Mouse (Mus musculus) C2C12 (cell line): ENCODE data around the gene Serpina3g. TPM values are rescaled to one million over a fixed set of nuclear protein-coding genes. Genes with fewer than 3 reads are reported as not detected.
"Not testable (repeated sequence)": the region's sequence is repeated elsewhere in the genome, so short reads cannot be mapped to it uniquely, and the experiment has no call there.

ENCODE experiments used
- H3K27me3 ChIP-seq: one replicate; pipeline ENCODE4 v1.6.1; 2011; ENCODE audit not compliant: control insufficient read depth, insufficient read depth, insufficient read length
- H3K36me3 ChIP-seq: one replicate; pipeline ENCODE4 v1.6.1; 2011; ENCODE audit not compliant: control insufficient read depth, insufficient read depth
- H3K4me3 ChIP-seq: one replicate; pipeline ENCODE4 v1.5.1; 2011; ENCODE audit warnings: mild to moderate bottlenecking, control low read depth; ENCODE audit not compliant: poor library complexity, insufficient read depth, severe bottlenecking
- H3K79me2 ChIP-seq: one replicate; pipeline ENCODE4 v1.6.1; 2011; ENCODE audit not compliant: control insufficient read depth, insufficient read depth
- H3K79me3 ChIP-seq: one replicate; pipeline ENCODE4 v1.6.1; 2011; ENCODE audit warnings: low read depth, control low read depth
- H3ac ChIP-seq: one replicate; pipeline ENCODE3; 2011; ENCODE audit warnings: low read depth; ENCODE audit not compliant: control insufficient read depth, insufficient read length
- CEBPB ChIP-seq: IDR thresholded peaks from one replicate; pipeline ENCODE4 v1.6.1; 2011; ENCODE audit warnings: low read depth, mild to moderate bottlenecking, control low read depth, moderate library complexity
- CTCF ChIP-seq: IDR thresholded peaks from one replicate; pipeline ENCODE4 v1.5.1; 2011; ENCODE audit not compliant: control insufficient read depth, insufficient read depth, insufficient read length
- FOSL1 ChIP-seq: IDR thresholded peaks from one replicate; pipeline ENCODE4 v1.8.0; 2011; ENCODE audit warnings: mild to moderate bottlenecking, low read length; ENCODE audit not compliant: poor library complexity, insufficient read depth, severe bottlenecking
- MAX ChIP-seq: IDR thresholded peaks from one replicate; pipeline ENCODE4 v1.6.1; 2011; ENCODE audit warnings: mild to moderate bottlenecking, control low read depth
- MYOD1 ChIP-seq: IDR thresholded peaks from one replicate; pipeline ENCODE4 v1.6.1; 2011; ENCODE audit warnings: low read depth; ENCODE audit not compliant: control insufficient read depth, insufficient read length
- MYOG ChIP-seq: IDR thresholded peaks from one replicate; pipeline ENCODE4 v1.6.1; 2011; ENCODE audit not compliant: control insufficient read depth, insufficient read length; ENCODE audit errors: extremely low read depth
- USF1 ChIP-seq: IDR thresholded peaks from one replicate; pipeline ENCODE4 v1.6.1; 2011; ENCODE audit warnings: low read depth, mild to moderate bottlenecking, control low read depth, moderate library complexity
- polyA plus RNA-seq: library from polyadenylated mRNA; unstranded; fragments of >200 nt; fragmentation: generic; extraction: Trizol; gene quantifications from one replicate; pipeline ENCODE4 v1.2.1, GENCODE M21; 2012; ENCODE audit warnings: missing spikeins

Gene Serpina3g
- polyA plus RNA-seq, 1 experiment: 0.14 TPM

GRCm38 (mm10) chr12:104214445-104214753 is 21.6 kb upstream of the Serpina3g start, which contains the start of gene Serpina3f:
Gene Serpina3f (plus strand): TSS chr12:104214544.
- no peaks in the 10 kb centered on the region for H3K36me3 ChIP-seq
- no peak within 1 kb of the TSS for H3ac ChIP-seq
- no peaks in the 10 kb centered on the region for H3K79me2 ChIP-seq
- no peak within 1 kb of the TSS for H3K4me3 ChIP-seq
- H3K27me3 ChIP-seq: no peaks in the 10 kb centered on the region
- TF ChIP-seq CEBPB: no peak
- TF ChIP-seq FOSL1: no peak
- TF ChIP-seq MAX: no peak
- no peak for TF ChIP-seq MYOD1
- TF ChIP-seq MYOG: no peak
- TF ChIP-seq CTCF: no peak
- no peak for TF ChIP-seq USF1
- H3K79me3 ChIP-seq: no peaks in the 10 kb centered on the region

DNA sequence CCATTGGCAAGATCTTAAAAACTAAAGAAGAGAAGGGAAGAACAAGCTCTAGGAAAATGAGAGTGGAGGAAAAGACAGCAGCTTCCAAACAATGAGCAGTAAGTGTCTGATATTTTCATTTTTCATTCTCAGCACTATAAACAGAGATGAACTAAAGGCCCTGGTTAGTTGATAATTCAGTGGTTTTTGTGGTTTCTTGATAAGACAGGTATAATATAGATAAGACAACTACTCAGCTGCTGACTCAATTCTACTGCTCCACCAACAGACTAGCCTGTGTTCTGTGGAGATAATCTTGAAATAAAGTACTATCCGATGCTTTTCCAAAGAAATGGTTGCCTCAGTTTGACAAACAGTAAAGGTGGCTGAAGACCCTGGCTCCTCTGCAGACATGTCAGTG is 20.8 kb upstream of the Serpina3g start:
- no peaks in the 10 kb centered on the region for H3K27me3 ChIP-seq
- H3K4me3 ChIP-seq: no peak overlapping the region
- H3K79me2 ChIP-seq: no peaks in the 10 kb centered on the region
- no peaks in the 10 kb centered on the region for H3K36me3 ChIP-seq
- TF ChIP-seq CTCF: no peak
- no peak for TF ChIP-seq MYOD1
- TF ChIP-seq USF1: no peak
- TF ChIP-seq MAX: no peak
- no peak for TF ChIP-seq MYOG
- TF ChIP-seq FOSL1: no peak
- TF ChIP-seq CEBPB: no peak
- no peak overlapping the region for H3ac ChIP-seq
- no peaks in the 10 kb centered on the region for H3K79me3 ChIP-seq

- no peaks in the 10 kb centered on the region for H3K36me3 ChIP-seq
- no peaks in the 10 kb centered on the region for H3K79me3 ChIP-seq
- TF ChIP-seq MAX (no peak), USF1 (no peak), MYOG (no peak)
- H3K27me3 ChIP-seq: no peaks in the 10 kb centered on the region
- H3K4me3 ChIP-seq: no peak overlapping the region
- no peak overlapping the region for H3ac ChIP-seq
- H3K79me2 ChIP-seq: no peaks in the 10 kb centered on the region
Measured at GRCm38 (mm10) chr12:104221616-104222015, 14.4 kb upstream of the Serpina3g start.

- TF ChIP-seq USF1 (no peak), FOSL1 (no peak), MYOD1 (no peak), CEBPB (no peak), CTCF (no peak), MYOG (no peak)
- no peaks in the 10 kb centered on the region for H3K27me3 ChIP-seq
- H3K36me3 ChIP-seq: no peaks in the 10 kb centered on the region
- H3K79me2 ChIP-seq: no peaks in the 10 kb centered on the region
- no peak overlapping the region for H3ac ChIP-seq
- H3K79me3 ChIP-seq: no peaks in the 10 kb centered on the region
- no peak overlapping the region for H3K4me3 ChIP-seq
Measured at GRCm38 (mm10) chr12:104223690-104224089, 12.4 kb upstream of the Serpina3g start.

DNA sequence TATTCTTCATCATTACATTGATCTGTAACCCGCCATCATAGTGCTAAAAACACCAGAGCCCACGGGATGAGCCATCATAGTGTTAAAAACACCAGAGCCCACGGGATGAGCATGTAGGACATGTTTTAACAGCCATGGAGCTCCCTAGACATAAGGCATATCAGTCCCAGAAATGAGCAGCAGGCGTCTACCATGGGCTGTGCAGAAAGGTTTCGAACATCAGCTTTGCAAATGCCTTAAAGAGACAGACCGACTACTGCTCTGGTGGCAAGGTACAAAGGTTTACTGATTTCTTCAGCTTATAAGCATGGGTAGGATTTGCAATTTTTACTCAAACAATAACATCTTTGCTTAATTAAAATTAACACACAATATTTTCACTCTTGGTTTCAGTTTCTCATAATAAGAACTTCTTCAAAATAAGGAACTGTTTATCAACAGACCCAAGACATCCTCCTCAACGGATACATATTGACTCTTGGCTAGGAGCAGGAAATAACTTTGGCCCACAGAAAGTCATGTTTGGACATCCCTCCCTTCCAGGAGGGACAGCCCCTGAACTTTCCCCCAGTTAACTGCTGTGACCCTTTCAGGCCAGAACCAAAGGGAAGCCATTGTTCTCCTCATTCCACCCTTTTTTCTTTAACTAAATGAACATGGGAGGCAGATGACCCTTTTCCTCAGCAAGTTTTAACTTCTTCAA is 11.3 kb upstream of the Serpina3g start:
- H3K27me3 ChIP-seq: no peaks in the 10 kb centered on the region
- H3ac ChIP-seq: no peak overlapping the region
- H3K79me3 ChIP-seq: no peaks in the 10 kb centered on the region
- no peaks in the 10 kb centered on the region for H3K79me2 ChIP-seq
- H3K36me3 ChIP-seq: no peaks in the 10 kb centered on the region
- no peak overlapping the region for H3K4me3 ChIP-seq
- no peak for TF ChIP-seq CTCF
- no peak for TF ChIP-seq FOSL1
- TF ChIP-seq MAX: no peak
- TF ChIP-seq USF1: no peak
- TF ChIP-seq MYOD1: no peak

DNA sequence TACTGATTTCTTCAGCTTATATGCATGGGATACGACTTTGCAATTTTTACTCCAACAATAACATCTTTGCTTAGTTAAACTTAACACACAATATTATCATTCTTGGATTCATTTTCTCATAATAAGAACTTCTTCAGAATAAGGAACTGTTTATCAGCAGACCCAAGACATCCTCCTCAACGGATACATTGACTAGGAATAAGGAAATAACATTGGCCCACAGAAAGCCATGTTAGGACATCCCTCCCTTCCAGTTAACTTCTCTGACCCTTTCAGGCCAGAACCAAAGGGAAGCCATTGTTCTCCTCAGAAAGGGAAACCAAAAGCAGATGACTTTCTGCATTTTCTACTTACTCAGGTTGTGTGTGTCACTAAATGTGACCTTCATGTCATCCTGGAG is 5.3 kb upstream of the Serpina3g start:
- TF ChIP-seq MYOD1 (no peak), USF1 (no peak), MYOG (no peak)
- Histone ChIP-seq H3K4me3 (no peak overlapping the region), H3K27me3 (no peaks in the 10 kb centered on the region), H3K36me3 (no peaks in the 10 kb centered on the region), H3ac (no peak overlapping the region), H3K79me2 (no peaks in the 10 kb centered on the region), H3K79me3 (no peaks in the 10 kb centered on the region)

- H3K79me3 ChIP-seq, H3K79me2 ChIP-seq, H3K36me3 ChIP-seq, H3K4me3 ChIP-seq, H3ac ChIP-seq, H3K27me3 ChIP-seq: not testable (repeated sequence)
Measured at GRCm38 (mm10) chr12:104238048-104238447, 2.0 kb downstream of the Serpina3g start.
